Mouse (Mus musculus): ENCODE results near the gene Actr10.

The Actr10 gene

GRCm38 (mm10) chr12:70937571-70938384 lies at the start of gene Actr10:
Gene Actr10, plus strand, starts transcription at chr12:70937857.
- peak; percentile 86 to 92 for DNase-seq (ENCODE audit: low spot score in 2 of 2)

- no peak for DNase-seq (ENCODE audit: low spot score in 2 of 2)
These were observed 47.3 kb upstream of the Actr10 start for GRCm38 (mm10) chr12:70890405-70890804.

GRCm38 (mm10) chr12:70890874-70891470 lies 46.7 kb upstream of the Actr10 start:
- DNase-seq (ENCODE audit: low spot score in 2 of 2) = no peak

- no peak for DNase-seq (ENCODE audit: low spot score in 2 of 2)
These were observed 42.4 kb upstream of the Actr10 start for GRCm38 (mm10) chr12:70895275-70895674.

GRCm38 (mm10) chr12:70896068-70896467 lies 41.6 kb upstream of the Actr10 start:
- no peak for DNase-seq (ENCODE audit: low spot score in 2 of 2)

GRCm38 (mm10) chr12:70897434-70897833 lies 40.2 kb upstream of the Actr10 start:
- DNase-seq (ENCODE audit: low spot score in 2 of 2) = no peak

- no peak for DNase-seq (ENCODE audit: low spot score in 2 of 2)
These were observed 39.2 kb upstream of the Actr10 start for GRCm38 (mm10) chr12:70898450-70898849.

GRCm38 (mm10) chr12:70904471-70904870 lies 33.2 kb upstream of the Actr10 start:
- no peak for DNase-seq (ENCODE audit: low spot score in 2 of 2)

- DNase-seq (ENCODE audit: low spot score in 2 of 2) = no peak
These were observed 30.8 kb upstream of the Actr10 start for GRCm38 (mm10) chr12:70906867-70907266.

- DNase-seq (ENCODE audit: low spot score in 2 of 2) = no peak
These were observed 30.0 kb upstream of the Actr10 start for GRCm38 (mm10) chr12:70907651-70908050.

GRCm38 (mm10) chr12:70908076-70908475 lies 29.6 kb upstream of the Actr10 start:
- no peak for DNase-seq (ENCODE audit: low spot score in 2 of 2)

- DNase-seq (ENCODE audit: low spot score in 2 of 2) = peak; percentile 78 to 79
These were observed 27.4 kb upstream of the Actr10 start for GRCm38 (mm10) chr12:70910241-70910720.

- peak; percentile 69 to 82 for DNase-seq (ENCODE audit: low spot score in 2 of 2)
These were observed 26.6 kb upstream of the Actr10 start for GRCm38 (mm10) chr12:70911029-70911428.

- no peak for DNase-seq (ENCODE audit: low spot score in 2 of 2)
These were observed 25.8 kb upstream of the Actr10 start for GRCm38 (mm10) chr12:70911676-70912379.

GRCm38 (mm10) chr12:70913429-70913828 lies 24.2 kb upstream of the Actr10 start:
- DNase-seq (ENCODE audit: low spot score in 2 of 2) = peak; percentile 73 to 83

GRCm38 (mm10) chr12:70914387-70914786 lies 23.3 kb upstream of the Actr10 start:
- DNase-seq (ENCODE audit: low spot score in 2 of 2) = no peak

GRCm38 (mm10) chr12:70929781-70930180 lies 7.9 kb upstream of the Actr10 start:
- no peak for DNase-seq (ENCODE audit: low spot score in 2 of 2)

- no peak for DNase-seq (ENCODE audit: low spot score in 2 of 2)
These were observed 507 bp upstream of the Actr10 start for GRCm38 (mm10) chr12:70937150-70937549.

GRCm38 (mm10) chr12:70940806-70941205 lies 3.1 kb downstream of the Actr10 start:
- DNase-seq (ENCODE audit: low spot score in 2 of 2) = no peak

GRCm38 (mm10) chr12:70944181-70944580 lies 6.5 kb downstream of the Actr10 start:
- DNase-seq (ENCODE audit: low spot score in 2 of 2) = no peak

- DNase-seq (ENCODE audit: low spot score in 2 of 2) = no peak
These were observed 9.1 kb downstream of the Actr10 start for GRCm38 (mm10) chr12:70946585-70947256.

GRCm38 (mm10) chr12:70958640-70959039 lies 21.0 kb downstream of the Actr10 start:
- DNase-seq (ENCODE audit: low spot score in 2 of 2) = no peak
